In the genomic region with DNA sequence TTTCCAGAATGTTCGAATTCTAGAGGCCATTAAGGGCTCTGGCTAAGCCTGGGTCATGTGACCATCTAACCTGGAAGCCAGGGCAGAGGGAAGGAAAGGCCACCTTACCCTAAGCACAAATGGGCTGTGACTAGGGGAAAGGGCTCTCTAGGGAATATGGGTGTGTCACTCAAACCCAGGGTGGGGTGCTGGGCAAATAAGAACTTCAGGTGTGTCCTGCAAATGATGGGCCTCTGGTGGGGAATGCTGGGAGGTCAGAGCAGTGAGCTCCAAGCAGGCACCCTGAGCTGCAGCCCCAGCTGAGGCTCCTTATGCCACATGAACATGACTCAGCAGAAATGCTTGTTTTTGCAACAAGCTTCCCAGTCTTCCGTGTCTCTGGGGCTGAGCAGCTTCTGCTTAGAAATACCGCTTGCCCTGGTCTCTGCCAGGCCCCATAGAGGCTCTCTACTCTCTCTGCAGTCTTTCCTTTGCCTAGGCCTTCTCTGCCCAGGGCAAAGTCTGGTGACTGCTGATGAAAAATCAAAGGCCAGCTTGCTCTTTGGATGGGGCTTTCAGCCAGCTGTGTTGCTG, we compare ENCODE assay signal across 8 mouse cellular contexts.
DNase-seq lines count a peak whose midpoint lies in the region; ATAC-seq and TF ChIP-seq lines count a peak whose summit lies in the region.

No protein-coding gene starts in this region.

- H3K36me3 ChIP-seq in forebrain, embryonic 10.5 days (replicated peaks), result no peaks in the 10 kb centered on the region
- H3K36me3 ChIP-seq in forebrain, embryonic 12.5 days (replicated peaks), result no peaks in the 10 kb centered on the region
- H3K36me3 ChIP-seq in spleen, adult 2 months (ENCODE audit: control insufficient read depth, insufficient read depth, low read length), result no peaks in the 10 kb centered on the region

- no peak overlapping the region for H3K9ac ChIP-seq in forebrain, embryonic 12.5 days

- intact Hi-C loops in gastrocnemius, postnatal 14 days (cut with DNase I; ENCODE audit: low total_unique reads), result no loop called here

- 0 out of 2 replicates have a peak, but pooled peaks cover 7% of the 10 kb centered on the region for H3K9me3 ChIP-seq in forebrain, embryonic 10.5 days
- H3K9me3 ChIP-seq in forebrain, embryonic 12.5 days, result no peaks in the 10 kb centered on the region

- peaks cover 8% of the 10 kb centered on the region; the same call in 1 of the 2 replicates for H3K4me1 ChIP-seq in forebrain, embryonic 10.5 days
- no peaks in the 10 kb centered on the region; the same call in 1 of the 2 replicates for H3K4me1 ChIP-seq in forebrain, embryonic 12.5 days
- H3K4me1 ChIP-seq in spleen, adult 2 months (ENCODE audit: control insufficient read depth, insufficient read depth, insufficient read length), result peaks cover 5% of the 10 kb centered on the region; the same call in 1 of the 2 replicates

- no peak for ATAC-seq in forebrain, embryonic 12.5 days (ENCODE audit: low FRiP score)

- no peak for DNase-seq in forebrain, embryonic 10.5 days (ENCODE audit: extremely low spot score, low spot score)
- DNase-seq in spleen, adult 2 months (ENCODE audit: low read depth in 1 of 2, low spot score in 2 of 2), result no peak
- DNase-seq in spleen, adult 18-20 months, result no peak
- peak; percentile 57 for DNase-seq in kidney, adult 18-20 months
- peak; percentile 59 for DNase-seq in lung, postnatal 36 days
- no peak for DNase-seq in frontal cortex, postnatal 36 days (ENCODE audit: low spot score in 2 of 2)
- no peak for DNase-seq in gastrocnemius, postnatal 14 days

- H3K4me2 ChIP-seq in forebrain, embryonic 12.5 days, result no peak overlapping the region

- no peak for TF ChIP-seq CTCF in spleen, adult 2 months (IDR thresholded peaks at IDR 0.05; ENCODE audit: extremely low read depth, insufficient read depth, insufficient read length, insufficient replicate concordance)

- TF ChIP-seq POLR2A in spleen, adult 2 months (IDR thresholded peaks at IDR 0.05; ENCODE audit: low read depth, low read length), result no peak

- WGBS in forebrain, embryonic 10.5 days, result 71% methylated on average over 3 of the region's 3 CpGs
- WGBS in forebrain, embryonic 12.5 days, result 55% methylated on average over 3 of the region's 3 CpGs
- WGBS in spleen, adult 2 months, result 26% methylated on average over 3 of the region's 3 CpGs

- H3K27me3 ChIP-seq in forebrain, embryonic 10.5 days (ENCODE audit: poor library complexity, severe bottlenecking), result no peaks in the 10 kb centered on the region
- H3K27me3 ChIP-seq in forebrain, embryonic 12.5 days, result no peaks in the 10 kb centered on the region
- no peaks in the 10 kb centered on the region for H3K27me3 ChIP-seq in spleen, adult 2 months (ENCODE audit: control insufficient read depth, insufficient read depth, low read length)

- H3K27ac ChIP-seq in forebrain, embryonic 10.5 days, result peak overlapping the region; percentile 40
- no peak overlapping the region for H3K27ac ChIP-seq in forebrain, embryonic 12.5 days
- peak overlapping the region; percentile 12; the same call in 1 of the 2 replicates for H3K27ac ChIP-seq in spleen, adult 2 months (ENCODE audit: insufficient read depth, low read length)

- no peak overlapping the region for H3K4me3 ChIP-seq in forebrain, embryonic 10.5 days
- H3K4me3 ChIP-seq in forebrain, embryonic 12.5 days (replicated peaks), result no peak overlapping the region
- H3K4me3 ChIP-seq in spleen, adult 2 months (ENCODE audit: extremely low read depth, insufficient read depth, insufficient read length), result no peak overlapping the region

Comparison
In these comparisons a context has a peak if more than half of its experiments do, and no peak if none do; other contexts are left out.
1. DNase-seq: peak in kidney, adult 18-20 months (single experiment) and lung, postnatal 36 days (single experiment); none in forebrain, embryonic 10.5 days (single experiment), spleen, adult 2 months (0 of 2), spleen, adult 18-20 months (0 of 2), frontal cortex, postnatal 36 days (0 of 2) and gastrocnemius, postnatal 14 days (single experiment).